ENCODE assay signal across 8 mouse cellular contexts in genomic region chr8:123145279-123145678, GRCm38 (mm10). TPM values are rescaled to one million over a fixed set of nuclear protein-coding genes. Genes with fewer than 3 reads are reported as not detected.
DNase-seq lines count a peak whose midpoint lies in the region; ATAC-seq and TF ChIP-seq lines count a peak whose summit lies in the region.

No protein-coding gene starts in this region.

- no peaks in the 10 kb centered on the region for H3K36me3 ChIP-seq in liver, adult 2 months (ENCODE audit: control insufficient read depth, insufficient read depth, low read length)
- H3K36me3 ChIP-seq in liver, embryonic 12.5 days: no peaks in the 10 kb centered on the region
- H3K36me3 ChIP-seq in lung, embryonic 16.5 days (ENCODE audit: control insufficient read depth, insufficient read depth, low read length): no peaks in the 10 kb centered on the region

- no peaks in the 10 kb centered on the region for H3K9me3 ChIP-seq in liver, embryonic 12.5 days (replicated peaks)
- H3K9me3 ChIP-seq in lung, embryonic 16.5 days (ENCODE audit: control insufficient read depth, low read length): no peaks in the 10 kb centered on the region

- peak; percentile 55 for DNase-seq in liver, adult 2 months (ENCODE audit: extremely low read depth, low read depth, low spot score)
- peak; percentile 73 for DNase-seq in adrenal gland, postnatal 10 days
- peak; percentile 61 for DNase-seq in gastrocnemius, postnatal 10 days
- no peak for DNase-seq in spleen, adult 12 weeks (ENCODE audit: low spot score)
- no peak for DNase-seq in left cerebral cortex, adult 11 months (ENCODE audit: low spot score)
- DNase-seq in cerebellum, adult 9-10 months: no peak

- no peaks in the 10 kb centered on the region for H3K79me2 ChIP-seq in liver, adult 2 months (ENCODE audit: control insufficient read depth, insufficient read depth, low read length)

- H3K9ac ChIP-seq in liver, adult 2 months (ENCODE audit: low read depth, low read length): no peak overlapping the region
- H3K9ac ChIP-seq in liver, embryonic 12.5 days: no peak overlapping the region
- H3K9ac ChIP-seq in lung, embryonic 16.5 days (ENCODE audit: low read length): no peak overlapping the region

- WGBS in liver, adult 2 months: 53% methylated on average over 6 of the region's 6 CpGs
- WGBS in liver, embryonic 12.5 days (ENCODE audit: insufficient replicate concordance): 36% methylated on average over 6 of the region's 6 CpGs
- 54% methylated on average over 6 of the region's 6 CpGs for WGBS in lung, embryonic 16.5 days

- H3K4me1 ChIP-seq in liver, adult 2 months (ENCODE audit: control insufficient read depth, insufficient read depth, low read length): no peaks in the 10 kb centered on the region
- no peaks in the 10 kb centered on the region for H3K4me1 ChIP-seq in liver, embryonic 12.5 days
- peaks cover 13% of the 10 kb centered on the region for H3K4me1 ChIP-seq in lung, embryonic 16.5 days (replicated peaks; ENCODE audit: control insufficient read depth, insufficient read depth, low read length)

- ATAC-seq in liver, embryonic 12.5 days: no peak
- no peak for ATAC-seq in lung, embryonic 16.5 days (ENCODE audit: low read depth)

- TF ChIP-seq CTCF in liver, adult 2 months (IDR thresholded peaks at IDR 0.05; ENCODE audit: low read depth, low read length): peak; percentile 62

- no peak overlapping the region for H3K27ac ChIP-seq in liver, adult 2 months (replicated peaks; ENCODE audit: insufficient read depth, low read depth, low read length)
- H3K27ac ChIP-seq in liver, embryonic 12.5 days: no peak overlapping the region
- peak overlapping the region; percentile 82 for H3K27ac ChIP-seq in lung, embryonic 16.5 days (ENCODE audit: low read length)

- no peaks in the 10 kb centered on the region for H3K27me3 ChIP-seq in liver, adult 2 months (ENCODE audit: control insufficient read depth, insufficient read depth, low read length)
- peaks cover 29% of the 10 kb centered on the region for H3K27me3 ChIP-seq in liver, embryonic 12.5 days (replicated peaks)
- H3K27me3 ChIP-seq in lung, embryonic 16.5 days (ENCODE audit: control insufficient read depth, insufficient read depth, low read depth, low read length): no peaks in the 10 kb centered on the region

- TF ChIP-seq POLR2A in liver, adult 2 months (IDR thresholded peaks at IDR 0.05; ENCODE audit: extremely low read depth, insufficient read depth, low read length): no peak

- H3K4me3 ChIP-seq in liver, adult 2 months (ENCODE audit: insufficient read depth, low read depth, low read length): no peak overlapping the region
- no peak overlapping the region for H3K4me3 ChIP-seq in liver, embryonic 12.5 days
- no peak overlapping the region for H3K4me3 ChIP-seq in lung, embryonic 16.5 days (ENCODE audit: low read length)

- H3K4me2 ChIP-seq in liver, embryonic 12.5 days: no peak overlapping the region
- H3K4me2 ChIP-seq in lung, embryonic 16.5 days (ENCODE audit: low read depth, low read length): no peak overlapping the region

RNA-seq across cellular contexts. Expression of gene Sult5a1, which starts 12.8 kb away (rescaled TPM):
- total RNA-seq in liver, adult 2 months (2014; rRNA removed): 15.5 and 29.8 TPM in 2 replicates
- 62.7 and 154 TPM in 2 replicates for polyA plus RNA-seq in liver, adult 2 months (2012; rRNA removed)
- polyA plus RNA-seq in liver, embryonic 12.5 days (2016; fragmentation: Nextera tagmentation; extraction: Ambion mirVana): 1.7 and 2.1 TPM in 2 replicates
- total RNA-seq in adrenal gland, postnatal 10 days (2021): 10 to 100 TPM in 1 of 2 experiments, 1 to 10 TPM in 1; 9.0 to 10.3 TPM
- 1 to 10 TPM; 5.8 to 6.4 TPM for total RNA-seq in gastrocnemius, postnatal 10 days (2021)
- 21.2 and 24.7 TPM in 2 replicates for polyA plus RNA-seq in lung, embryonic 16.5 days (2015; fragmentation: Nextera tagmentation; extraction: Ambion mirVana)

RNA-seq across cellular contexts. Expression of gene Cpne7, which starts 28.1 kb away (rescaled TPM):
- total RNA-seq in liver, adult 2 months (2014; rRNA removed): 0.07 and 0.09 TPM in 2 replicates
- 0.09 and 0.28 TPM in 2 replicates for polyA plus RNA-seq in liver, adult 2 months (2012; rRNA removed)
- polyA plus RNA-seq in liver, embryonic 12.5 days (2016; fragmentation: Nextera tagmentation; extraction: Ambion mirVana): 2.8 and 2.9 TPM in 2 replicates
- total RNA-seq in adrenal gland, postnatal 10 days (2021): 1 to 10 TPM; 4.9 to 5.1 TPM
- total RNA-seq in gastrocnemius, postnatal 10 days (2021): under 1 TPM; 0.41 to 0.82 TPM
- 0.73 and 0.83 TPM in 2 replicates for polyA plus RNA-seq in lung, embryonic 16.5 days (2015; fragmentation: Nextera tagmentation; extraction: Ambion mirVana)

RNA-seq across cellular contexts. Expression of gene Dpep1, which starts 40.8 kb away (rescaled TPM):
- total RNA-seq in liver, adult 2 months (2014; rRNA removed): 0.55 and 0.74 TPM in 2 replicates
- 0.45 and 1.8 TPM in 2 replicates for polyA plus RNA-seq in liver, adult 2 months (2012; rRNA removed)
- 0.20 and 0.33 TPM in 2 replicates for polyA plus RNA-seq in liver, embryonic 12.5 days (2016; fragmentation: Nextera tagmentation; extraction: Ambion mirVana)
- 10 to 100 TPM; 19.1 to 33.3 TPM for total RNA-seq in adrenal gland, postnatal 10 days (2021)
- 1 to 10 TPM; 5.1 to 6.6 TPM for total RNA-seq in gastrocnemius, postnatal 10 days (2021)
- 15.4 and 20.9 TPM in 2 replicates for polyA plus RNA-seq in lung, embryonic 16.5 days (2015; fragmentation: Nextera tagmentation; extraction: Ambion mirVana)

RNA-seq across cellular contexts. Expression of gene Rpl13, which starts 43.1 kb away (rescaled TPM):
- 764 and 919 TPM in 2 replicates for total RNA-seq in liver, adult 2 months (2014; rRNA removed)
- 634 and 769 TPM in 2 replicates for polyA plus RNA-seq in liver, adult 2 months (2012; rRNA removed)
- polyA plus RNA-seq in liver, embryonic 12.5 days (2016; fragmentation: Nextera tagmentation; extraction: Ambion mirVana): 1,452 and 1,476 TPM in 2 replicates
- 100 to 1,000 TPM; 682 to 692 TPM for total RNA-seq in adrenal gland, postnatal 10 days (2021)
- 100 to 1,000 TPM; 676 to 736 TPM for total RNA-seq in gastrocnemius, postnatal 10 days (2021)
- 1,316 and 1,484 TPM in 2 replicates for polyA plus RNA-seq in lung, embryonic 16.5 days (2015; fragmentation: Nextera tagmentation; extraction: Ambion mirVana)

Comparison
In these comparisons a context has a peak if more than half of its experiments do, and no peak if none do; other contexts are left out.
1. DNase-seq: peak in liver, adult 2 months (single experiment), adrenal gland, postnatal 10 days (single experiment) and gastrocnemius, postnatal 10 days (single experiment); none in spleen, adult 12 weeks (single experiment), left cerebral cortex, adult 11 months (single experiment) and cerebellum, adult 9-10 months (single experiment).